8 mouse cellular contexts compared by ENCODE assay signal in the genomic region with DNA sequence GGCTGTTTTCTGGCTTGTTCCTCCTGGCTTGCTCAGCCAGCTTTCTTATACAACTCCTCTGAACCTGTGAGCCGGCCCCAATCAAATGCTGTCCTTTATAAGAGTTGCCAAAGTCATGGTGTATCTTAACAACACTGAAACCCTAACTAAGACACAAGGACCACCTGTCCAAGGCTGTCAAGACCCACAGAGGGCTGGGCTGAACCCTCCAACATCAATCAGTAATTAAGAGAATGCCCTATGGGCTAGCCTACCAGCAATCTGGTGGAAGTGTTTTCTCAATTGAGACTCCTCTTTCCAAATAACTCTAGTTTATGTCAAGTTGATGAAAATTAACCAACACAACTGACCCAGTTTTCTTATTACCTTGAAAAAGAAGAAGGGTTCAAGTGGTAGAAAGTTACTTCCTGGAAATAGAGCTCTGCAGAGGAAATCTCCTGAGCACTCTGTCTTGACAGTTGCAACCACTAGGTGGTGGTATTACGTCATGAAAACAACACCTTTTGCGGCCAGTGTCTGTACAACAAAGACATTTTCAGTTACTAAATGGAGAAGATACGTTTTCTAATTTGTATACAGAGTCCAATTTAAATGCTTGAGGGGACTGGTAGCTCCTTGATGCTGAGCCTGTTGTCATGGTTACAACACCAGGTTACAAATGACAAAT. TPM values are rescaled to one million over a fixed set of nuclear protein-coding genes. Genes with fewer than 3 reads are reported as not detected.
DNase-seq lines count a peak whose midpoint lies in the region; ATAC-seq lines count a peak whose summit lies in the region.

No protein-coding gene starts in this region.

- ATAC-seq in forebrain, embryonic 11.5 days (replicated peaks; ENCODE audit: low FRiP score): peak; percentile 53
- ATAC-seq in hindbrain, embryonic 11.5 days (ENCODE audit: low FRiP score): peak; percentile 63
- peak; percentile 97 for ATAC-seq in megakaryocyte, adult 5-6 weeks (ENCODE audit: poor library complexity, severe bottlenecking)

- H3K9ac ChIP-seq in forebrain, embryonic 11.5 days (ENCODE audit: low read length): no peak overlapping the region
- no peak overlapping the region for H3K9ac ChIP-seq in hindbrain, embryonic 11.5 days (ENCODE audit: low read depth, low read length)

- H3K4me2 ChIP-seq in forebrain, embryonic 11.5 days (ENCODE audit: low read depth, low read length, severe bottlenecking): no peak overlapping the region
- no peak overlapping the region for H3K4me2 ChIP-seq in hindbrain, embryonic 11.5 days (replicated peaks; ENCODE audit: low read depth, low read length)

- WGBS in forebrain, embryonic 11.5 days: 23% methylated on average over 4 of the region's 4 CpGs
- WGBS in hindbrain, embryonic 11.5 days: 27% methylated on average over 4 of the region's 4 CpGs

- no peak overlapping the region for H3K4me3 ChIP-seq in forebrain, embryonic 11.5 days (ENCODE audit: low read depth, low read length)
- H3K4me3 ChIP-seq in hindbrain, embryonic 11.5 days (ENCODE audit: low read depth, low read length): no peak overlapping the region

- H3K27ac ChIP-seq in forebrain, embryonic 11.5 days (ENCODE audit: low read depth, low read length): no peak overlapping the region
- H3K27ac ChIP-seq in hindbrain, embryonic 11.5 days (ENCODE audit: low read depth, low read length): no peak overlapping the region

- H3K9me3 ChIP-seq in forebrain, embryonic 11.5 days (ENCODE audit: control insufficient read depth, low read length): no peaks in the 10 kb centered on the region
- H3K9me3 ChIP-seq in hindbrain, embryonic 11.5 days (ENCODE audit: control insufficient read depth, low read length): no peaks in the 10 kb centered on the region

- peak; percentile 47 for DNase-seq in MEL-GATA-1-ER (ENCODE audit: extremely low read depth, low read depth)
- peak; percentile 46 for DNase-seq in c-Kit-negative CD71-positive TER-119-positive erythroid progenitor cells, embryonic 14.5 days (ENCODE audit: low read depth, low spot score)
- peak; percentile 66 for DNase-seq in forebrain, embryonic 11.5 days (ENCODE audit: low spot score)
- peak; percentile 84 for DNase-seq in hindbrain, embryonic 11.5 days (ENCODE audit: low spot score)
- DNase-seq in layer of hippocampus, adult 9-11 months: peak; percentile 69
- peak; percentile 67 for DNase-seq in retina, postnatal 7 days (ENCODE audit: low read depth, low spot score)
- peak; percentile 58 to 70 for DNase-seq in urinary bladder, postnatal 36 days (ENCODE audit: low spot score in 2 of 2)

- H3K36me3 ChIP-seq in forebrain, embryonic 11.5 days (ENCODE audit: control insufficient read depth, insufficient read depth, low read length): no peaks in the 10 kb centered on the region
- no peaks in the 10 kb centered on the region for H3K36me3 ChIP-seq in hindbrain, embryonic 11.5 days (ENCODE audit: control insufficient read depth, insufficient read depth, low read length)

- H3K4me1 ChIP-seq in forebrain, embryonic 11.5 days (replicated peaks; ENCODE audit: control insufficient read depth, insufficient read depth, low read length): no peaks in the 10 kb centered on the region
- H3K4me1 ChIP-seq in hindbrain, embryonic 11.5 days (replicated peaks; ENCODE audit: control insufficient read depth, insufficient read depth, low read length): no peaks in the 10 kb centered on the region

- no peaks in the 10 kb centered on the region for H3K27me3 ChIP-seq in forebrain, embryonic 11.5 days (ENCODE audit: control insufficient read depth, insufficient read depth, low read length)
- H3K27me3 ChIP-seq in hindbrain, embryonic 11.5 days (ENCODE audit: control insufficient read depth, insufficient read depth, low read length): no peaks in the 10 kb centered on the region

RNA-seq across cellular contexts. Expression of a gene that starts 1.4 kb away (rescaled TPM):
- polyA plus RNA-seq in forebrain, embryonic 11.5 days (2014; fragmentation: Nextera tagmentation; extraction: Ambion mirVana): 33.6 and 39.7 TPM in 2 replicates
- 31.3 and 33.2 TPM in 2 replicates for polyA plus RNA-seq in hindbrain, embryonic 11.5 days (2014; fragmentation: Nextera tagmentation; extraction: Ambion mirVana)
- 45.0 and 51.3 TPM in 2 replicates for total RNA-seq in megakaryocyte, adult 5-6 weeks (2015)
- 46.1 and 69.8 TPM in 2 replicates for total RNA-seq in megakaryocyte, adult 5-6 weeks (2017)

RNA-seq across cellular contexts. Expression of a gene that starts 35.9 kb away (rescaled TPM):
- polyA plus RNA-seq in forebrain, embryonic 11.5 days (2014; fragmentation: Nextera tagmentation; extraction: Ambion mirVana): 1.1 and 1.8 TPM in 2 replicates
- 0.91 and 1.8 TPM in 2 replicates for polyA plus RNA-seq in hindbrain, embryonic 11.5 days (2014; fragmentation: Nextera tagmentation; extraction: Ambion mirVana)
- 0.31 TPM in 1 of 2 replicates, not detected in the other for total RNA-seq in megakaryocyte, adult 5-6 weeks (2015)
- total RNA-seq in megakaryocyte, adult 5-6 weeks (2017): 0.26 TPM in 1 of 2 replicates, not detected in the other

RNA-seq across cellular contexts. Expression of a gene that starts 36.2 kb away (rescaled TPM):
- polyA plus RNA-seq in forebrain, embryonic 11.5 days (2014; fragmentation: Nextera tagmentation; extraction: Ambion mirVana): 132 and 135 TPM in 2 replicates
- polyA plus RNA-seq in hindbrain, embryonic 11.5 days (2014; fragmentation: Nextera tagmentation; extraction: Ambion mirVana): 116 and 117 TPM in 2 replicates
- total RNA-seq in megakaryocyte, adult 5-6 weeks (2015): 22.8 and 22.9 TPM in 2 replicates
- total RNA-seq in megakaryocyte, adult 5-6 weeks (2017): 28.6 and 38.4 TPM in 2 replicates

RNA-seq across cellular contexts. Expression of a gene that starts 41.4 kb away (rescaled TPM):
- 89.3 and 98.2 TPM in 2 replicates for polyA plus RNA-seq in forebrain, embryonic 11.5 days (2014; fragmentation: Nextera tagmentation; extraction: Ambion mirVana)
- polyA plus RNA-seq in hindbrain, embryonic 11.5 days (2014; fragmentation: Nextera tagmentation; extraction: Ambion mirVana): 77.5 and 80.1 TPM in 2 replicates
- 12.5 and 16.9 TPM in 2 replicates for total RNA-seq in megakaryocyte, adult 5-6 weeks (2015)
- total RNA-seq in megakaryocyte, adult 5-6 weeks (2017): 5.1 and 9.2 TPM in 2 replicates

RNA-seq across cellular contexts. Expression of a gene that starts 57.8 kb away (rescaled TPM):
- polyA plus RNA-seq in forebrain, embryonic 11.5 days (2014; fragmentation: Nextera tagmentation; extraction: Ambion mirVana): 9.1 and 10.1 TPM in 2 replicates
- polyA plus RNA-seq in hindbrain, embryonic 11.5 days (2014; fragmentation: Nextera tagmentation; extraction: Ambion mirVana): 13.7 and 16.7 TPM in 2 replicates
- 0.14 TPM in 1 of 2 replicates, not detected in the other for total RNA-seq in megakaryocyte, adult 5-6 weeks (2015)
- not detected in 2 replicates for total RNA-seq in megakaryocyte, adult 5-6 weeks (2017)
